Mouse (Mus musculus) heart, embryonic 12.5 days (tissue): Measurements from ENCODE around the gene Emc4. TPM values are rescaled to one million over a fixed set of nuclear protein-coding genes. Genes with fewer than 3 reads are reported as not detected.

Source experiments
- ATAC-seq: fragments of 200-750 bp; cut with Nextera tagmentation; 2 replicates; pipeline ENCODE4 v1.8.0; 2017; ENCODE audit warnings: moderate TSS enrichment, moderate library complexity; ENCODE audit not compliant: insufficient number of reproducible peaks, low FRiP score
- H3K27ac ChIP-seq: fragments of 300-500 bp; sonication (generic); 2 replicates; pipeline ENCODE4 v1.5.1; 2016; ENCODE audit warnings: mild to moderate bottlenecking, moderate library complexity; ENCODE audit not compliant: poor library complexity, severe bottlenecking
- H3K27me3 ChIP-seq: fragments of 300-500 bp; sonication (generic); replicated peaks from 2 replicates; pipeline ENCODE4 v1.6.1; 2016; ENCODE audit warnings: mild to moderate bottlenecking, moderate library complexity
- H3K36me3 ChIP-seq: fragments of 300-500 bp; sonication (generic); 2 replicates; pipeline ENCODE4 v1.6.1; 2016; ENCODE audit warnings: mild to moderate bottlenecking, moderate library complexity
- H3K4me1 ChIP-seq: fragments of 300-500 bp; sonication (generic); replicated peaks from 2 replicates; pipeline ENCODE4 v1.6.1; 2016; ENCODE audit warnings: mild to moderate bottlenecking
- H3K4me2 ChIP-seq: fragments of 300-500 bp; sonication (generic); 2 replicates; pipeline ENCODE4 v1.6.1; 2016; ENCODE audit warnings: mild to moderate bottlenecking, moderate library complexity
- H3K4me3 ChIP-seq: fragments of 300-500 bp; sonication (generic); 2 replicates; pipeline ENCODE4 v1.5.1; 2016; ENCODE audit warnings: mild to moderate bottlenecking
- H3K9ac ChIP-seq: fragments of 300-500 bp; sonication (generic); 2 replicates; pipeline ENCODE4 v1.6.1; 2016; ENCODE audit warnings: mild to moderate bottlenecking, moderate library complexity
- H3K9me3 ChIP-seq: fragments of 300-500 bp; sonication (generic); replicated peaks from 2 replicates; pipeline ENCODE4 v1.6.1; 2016; ENCODE audit warnings: mild to moderate bottlenecking, moderate library complexity
- WGBS: fragments of 180-500 bp; shearing (Covaris S2); methylation state at CpG from one replicate; pipeline ENCODE4 v1.1.7; 2016; 5-methylcytosine and 5-hydroxymethylcytosine counted together
- polyA plus RNA-seq: library from polyadenylated mRNA; unstranded; fragments of >200 nt; fragmentation: Nextera tagmentation; extraction: Ambion mirVana; gene quantifications from 2 replicates; pipeline ENCODE4 v1.2.1, GENCODE M21; 2016

Emc4 gene
- 86.2 and 91.4 TPM in 2 replicates for polyA plus RNA-seq

DNA sequence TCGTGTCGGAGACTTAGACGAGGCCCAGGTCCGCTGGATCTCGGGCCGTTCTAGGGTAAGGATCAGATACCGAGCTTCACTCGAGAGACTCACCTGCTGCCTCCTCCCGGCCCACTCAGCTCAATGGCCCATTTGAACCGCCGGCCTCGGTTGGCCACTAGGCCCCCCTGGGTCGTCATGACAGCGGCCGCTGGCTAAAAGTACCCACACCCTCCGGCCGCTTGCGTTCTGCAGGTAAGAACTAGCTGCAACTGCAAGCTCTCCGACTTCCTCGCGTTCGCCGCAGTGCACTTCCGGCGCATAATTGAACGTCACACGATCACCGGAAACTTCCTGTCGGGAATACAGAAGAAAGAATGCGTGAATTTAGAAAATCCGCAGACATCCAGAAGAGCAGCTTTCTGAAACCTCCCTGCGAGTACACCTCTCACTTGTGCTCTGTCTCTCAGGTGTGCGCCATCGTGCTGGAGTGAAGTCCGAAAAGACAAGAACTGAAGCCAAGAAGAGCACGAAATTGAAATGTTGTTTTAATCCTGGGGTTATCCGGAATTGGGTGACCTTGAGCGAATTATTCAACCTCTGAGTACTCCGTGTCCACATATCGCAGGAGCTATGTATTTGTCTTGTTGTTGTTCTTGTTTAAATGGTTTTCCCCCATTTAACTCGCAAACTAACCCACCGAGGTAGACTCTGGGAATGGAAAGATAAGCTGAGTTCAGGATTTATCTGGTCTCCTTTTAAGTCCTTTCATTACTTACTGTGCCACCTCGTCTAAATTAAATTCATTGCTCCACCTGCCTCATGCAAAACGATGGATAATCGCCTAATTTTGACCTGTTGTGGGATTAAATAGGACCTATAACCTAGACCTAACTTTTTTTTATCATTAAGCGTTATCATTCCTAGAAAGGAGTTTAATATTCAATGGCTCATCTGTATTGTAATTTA, at the start of gene Emc4:
TSS of gene Emc4 (minus strand) at position 302 of the 948 bp plus-strand sequence.
- Histone ChIP-seq H3K4me2 (peak within 1 kb of the TSS; percentile 88), H3K4me1 (peaks cover 9% of the 10 kb centered on the region; the same call in 1 of the 2 replicates), H3K27me3 (no peaks in the 10 kb centered on the region), H3K9ac (peak within 1 kb of the TSS; percentile 75), H3K9me3 (no peaks in the 10 kb centered on the region), H3K27ac (peak within 1 kb of the TSS; percentile 81), H3K4me3 (peak within 1 kb of the TSS; percentile 74), H3K36me3 (peaks cover 21% of the 10 kb centered on the region)
- WGBS = 2% methylated on average over 46 of the region's 46 CpGs
- peak; percentile 77 for ATAC-seq

DNA sequence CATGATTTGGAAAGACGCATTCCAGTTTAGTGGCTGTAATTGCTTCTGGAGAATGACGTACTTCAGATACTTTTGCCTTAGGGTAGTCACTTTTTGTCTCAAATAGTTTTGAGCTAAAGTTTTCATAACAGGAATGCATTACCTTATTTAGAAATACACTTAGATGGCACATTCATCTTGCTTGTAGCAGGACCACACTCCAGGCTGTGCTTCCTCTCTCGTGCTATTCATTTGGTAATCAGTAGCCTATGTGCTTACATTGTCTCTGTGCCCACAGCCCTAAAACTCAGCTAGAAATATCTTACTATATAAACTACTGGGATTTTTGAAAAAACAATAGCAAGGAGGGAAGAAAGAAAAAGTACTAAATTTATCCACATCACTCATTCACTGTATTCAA, 39.2 kb upstream of the Emc4 start:
- no peaks in the 10 kb centered on the region for H3K4me1 ChIP-seq

DNA sequence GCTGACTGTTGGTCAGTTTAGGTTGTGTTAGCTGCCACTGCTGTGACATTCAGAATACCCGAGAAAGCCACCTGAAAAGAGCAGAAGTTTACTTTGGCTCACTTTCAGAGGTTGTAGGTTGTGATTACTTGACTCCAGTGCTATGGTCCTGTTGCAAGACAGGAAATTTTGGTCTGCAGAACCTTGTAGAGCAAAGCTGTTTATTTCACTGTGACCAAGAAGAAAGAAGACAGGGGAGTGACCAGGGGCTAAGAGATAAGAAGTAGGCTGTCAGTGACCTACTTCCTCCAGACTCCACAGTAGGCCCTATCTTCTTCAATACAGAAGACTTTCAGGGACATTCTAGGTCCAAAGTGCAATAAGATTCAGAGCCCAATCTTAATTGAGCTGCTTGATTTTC, 28.8 kb upstream of the Emc4 start:
- WGBS = 38% methylated on average over 1 of the region's 1 CpGs
- H3K4me1 ChIP-seq = peaks cover 4% of the 10 kb centered on the region
- H3K27me3 ChIP-seq = no peaks in the 10 kb centered on the region
- H3K4me2 ChIP-seq = no peak overlapping the region
- no peaks in the 10 kb centered on the region for H3K9me3 ChIP-seq
- ATAC-seq = peak; percentile 45; the same call in 1 of the 2 replicates
- 0 out of 2 replicates have a peak, but pooled peaks cover 3% of the 10 kb centered on the region for H3K36me3 ChIP-seq
- no peak overlapping the region for H3K4me3 ChIP-seq
- no peak overlapping the region for H3K27ac ChIP-seq
- no peak overlapping the region for H3K9ac ChIP-seq

More for the DNA sequence above, 39.2 kb upstream of the Emc4 start:
- Histone ChIP-seq H3K27me3 (no peaks in the 10 kb centered on the region), H3K36me3 (peaks cover 28% of the 10 kb centered on the region), H3K27ac (no peak overlapping the region), H3K4me3 (no peak overlapping the region), H3K4me2 (no peak overlapping the region), H3K9ac (no peak overlapping the region), H3K9me3 (no peaks in the 10 kb centered on the region)
- WGBS = 76% methylated on average over 3 of the region's 3 CpGs
- no peak for ATAC-seq

DNA sequence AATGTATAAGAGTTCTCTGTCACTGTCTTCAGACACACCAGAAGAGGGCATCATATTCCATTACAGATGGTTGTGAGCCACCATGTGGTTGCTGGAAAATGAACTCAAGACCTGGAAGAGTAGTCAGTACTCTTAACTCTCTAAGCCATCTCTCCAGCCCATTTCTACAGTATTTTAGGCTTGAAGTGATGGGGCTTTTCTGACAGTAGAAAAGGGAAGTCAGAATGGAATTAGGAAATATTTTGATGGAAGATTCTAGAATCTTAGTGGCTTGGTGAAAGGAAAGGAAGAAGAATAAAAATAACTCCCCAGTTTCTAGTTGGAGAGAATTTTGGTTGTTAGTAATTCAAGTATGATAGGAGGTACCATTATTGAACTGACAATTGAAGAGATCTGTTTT, 26.1 kb upstream of the Emc4 start:
- no peak for ATAC-seq
- H3K4me2 ChIP-seq = no peak overlapping the region
- H3K36me3 ChIP-seq = 0 out of 2 replicates have a peak, but pooled peaks cover 3% of the 10 kb centered on the region
- no peaks in the 10 kb centered on the region for H3K27me3 ChIP-seq
- H3K9me3 ChIP-seq = no peaks in the 10 kb centered on the region
- no peak overlapping the region for H3K27ac ChIP-seq
- no peak overlapping the region for H3K9ac ChIP-seq
- H3K4me1 ChIP-seq = peaks cover 19% of the 10 kb centered on the region
- no peak overlapping the region for H3K4me3 ChIP-seq

DNA sequence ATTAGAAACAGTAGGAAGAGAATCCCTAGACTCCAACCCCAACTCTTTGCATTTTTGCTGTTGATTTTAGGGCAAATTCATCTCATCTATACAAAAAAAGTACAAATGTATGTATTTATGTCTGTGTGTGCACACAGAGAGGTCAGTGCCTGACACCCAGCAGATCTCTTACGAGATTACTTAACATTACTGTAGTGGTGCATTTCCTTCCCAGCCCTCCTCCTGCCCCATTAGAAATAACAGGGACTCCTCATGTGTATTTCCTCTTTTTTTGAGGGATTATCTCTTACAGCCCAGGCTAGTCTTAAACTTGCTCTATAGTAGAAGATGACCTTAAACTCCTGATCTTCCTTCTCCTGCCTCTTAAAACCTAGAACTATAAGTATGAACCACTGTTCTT, 24.9 kb upstream of the Emc4 start:
- Histone ChIP-seq H3K9ac (no peak overlapping the region), H3K4me3 (no peak overlapping the region), H3K27ac (no peak overlapping the region), H3K36me3 (0 out of 2 replicates have a peak, but pooled peaks cover 3% of the 10 kb centered on the region), H3K9me3 (no peaks in the 10 kb centered on the region), H3K4me1 (peaks cover 19% of the 10 kb centered on the region), H3K4me2 (no peak overlapping the region), H3K27me3 (no peaks in the 10 kb centered on the region)
- WGBS = 97% methylated on average over 1 of the region's 1 CpGs
- ATAC-seq = no peak

DNA sequence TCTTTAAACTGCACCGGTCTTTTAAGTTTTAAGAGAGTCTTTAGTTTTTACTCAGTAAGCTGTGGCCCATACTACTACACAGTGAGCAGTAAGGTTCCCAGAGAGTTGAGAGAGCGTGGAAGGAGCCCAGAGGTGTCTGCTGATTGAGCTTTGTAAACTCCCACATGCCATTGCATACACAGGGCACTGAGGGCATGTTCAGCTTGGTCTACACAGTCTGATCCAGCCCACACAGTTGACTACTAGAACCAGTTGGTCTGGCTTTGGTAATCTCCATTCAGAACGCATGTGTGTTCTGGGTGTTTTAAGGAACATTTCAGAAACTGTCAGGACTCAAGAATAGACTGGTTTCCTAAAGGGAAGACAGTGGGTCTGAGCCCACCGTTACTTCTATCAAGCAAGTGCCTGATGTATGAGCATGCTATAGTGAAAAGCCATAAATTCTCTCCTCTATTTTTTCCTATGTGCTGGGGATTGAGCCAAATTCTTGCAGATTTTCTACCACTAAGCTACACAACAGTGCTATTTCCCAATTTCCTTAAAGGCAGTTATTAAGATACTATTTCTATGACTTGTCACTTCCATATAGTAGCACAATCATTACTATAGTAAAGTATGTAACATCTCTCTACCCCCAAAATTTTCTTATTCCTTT, 23.6 kb upstream of the Emc4 start:
- H3K36me3 ChIP-seq = 0 out of 2 replicates have a peak, but pooled peaks cover 3% of the 10 kb centered on the region
- H3K27me3 ChIP-seq = no peaks in the 10 kb centered on the region
- H3K27ac ChIP-seq = no peak overlapping the region
- no peaks in the 10 kb centered on the region for H3K9me3 ChIP-seq
- ATAC-seq = no peak
- no peak overlapping the region for H3K4me2 ChIP-seq
- WGBS = 84% methylated on average over 4 of the region's 4 CpGs
- no peak overlapping the region for H3K4me3 ChIP-seq
- peaks cover 15% of the 10 kb centered on the region for H3K4me1 ChIP-seq
- no peak overlapping the region for H3K9ac ChIP-seq

DNA sequence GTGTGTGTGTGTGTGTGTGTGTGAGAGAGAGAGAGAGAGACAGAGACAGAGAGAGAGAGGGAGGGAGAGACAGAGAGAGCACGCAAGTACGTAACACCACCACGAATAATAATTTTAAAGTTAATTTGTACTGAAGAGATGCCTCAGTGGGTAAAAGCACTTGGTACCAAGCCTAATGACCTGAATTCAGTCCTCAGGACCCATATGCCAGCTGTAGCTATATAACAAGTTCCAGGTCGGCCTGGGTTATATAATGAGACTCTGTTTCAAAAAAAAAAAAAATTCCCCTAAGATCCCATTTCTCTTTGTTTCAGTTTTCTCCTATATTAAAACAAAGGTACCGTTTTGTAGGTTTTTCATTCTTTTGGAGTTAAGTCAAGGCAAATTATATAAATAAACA, 23.0 kb upstream of the Emc4 start:
- ATAC-seq = no peak
- peaks cover 14% of the 10 kb centered on the region; the same call in 1 of the 2 replicates for H3K4me1 ChIP-seq
- no peak overlapping the region for H3K4me2 ChIP-seq
- 0 out of 2 replicates have a peak, but pooled peaks cover 3% of the 10 kb centered on the region for H3K36me3 ChIP-seq
- no peak overlapping the region for H3K9ac ChIP-seq
- no peak overlapping the region for H3K4me3 ChIP-seq
- H3K9me3 ChIP-seq = no peaks in the 10 kb centered on the region
- 91% methylated on average over 5 of the region's 5 CpGs for WGBS
- no peak overlapping the region for H3K27ac ChIP-seq
- no peaks in the 10 kb centered on the region for H3K27me3 ChIP-seq

DNA sequence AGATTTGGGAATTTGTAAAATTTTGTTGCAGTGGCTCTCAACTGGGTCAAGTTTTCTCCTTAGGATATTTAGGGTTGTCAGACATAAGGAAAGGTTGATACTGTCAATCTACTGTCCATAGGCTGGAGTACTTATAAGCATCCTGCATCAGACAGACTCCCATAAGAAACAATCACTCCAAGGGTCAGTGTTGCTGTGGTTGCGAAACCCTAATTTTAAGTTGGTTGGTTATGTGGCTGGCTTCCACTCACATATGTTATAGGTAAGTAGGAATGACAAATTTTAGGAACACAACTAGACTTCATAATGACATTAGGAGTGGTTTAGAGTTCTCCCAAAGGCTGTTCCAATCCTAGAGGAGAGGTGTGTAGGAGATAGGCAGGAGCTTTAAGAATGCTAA, 13.4 kb upstream of the Emc4 start:
- 94% methylated on average over 1 of the region's 1 CpGs for WGBS
- no peaks in the 10 kb centered on the region for H3K36me3 ChIP-seq
- no peaks in the 10 kb centered on the region for H3K9me3 ChIP-seq
- H3K4me3 ChIP-seq = no peak overlapping the region
- H3K27me3 ChIP-seq = no peaks in the 10 kb centered on the region
- H3K4me2 ChIP-seq = no peak overlapping the region
- peaks cover 6% of the 10 kb centered on the region for H3K4me1 ChIP-seq
- no peak overlapping the region for H3K27ac ChIP-seq
- no peak overlapping the region for H3K9ac ChIP-seq
- ATAC-seq = no peak

DNA sequence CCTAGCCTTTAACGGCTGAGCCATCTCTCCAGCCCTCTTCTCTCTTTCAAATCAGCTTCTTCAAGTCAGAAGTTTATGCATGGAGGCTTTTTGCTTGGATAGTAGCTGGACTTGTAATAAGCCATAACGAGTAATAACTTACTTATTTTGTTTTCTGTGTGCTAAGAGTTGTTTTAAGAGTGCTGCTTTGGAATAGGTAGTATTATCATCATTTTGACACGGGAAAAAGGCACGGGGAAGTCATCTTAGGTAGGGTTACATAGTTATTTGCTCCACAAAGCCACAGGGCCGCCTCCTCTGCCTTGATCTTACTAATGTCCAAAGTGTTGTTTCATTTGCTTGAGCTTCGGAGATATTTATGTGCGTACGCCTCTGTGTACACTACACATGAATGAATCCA, 12.3 kb upstream of the Emc4 start:
- no peak for ATAC-seq
- Histone ChIP-seq H3K27ac (no peak overlapping the region), H3K27me3 (no peaks in the 10 kb centered on the region), H3K4me1 (peaks cover 6% of the 10 kb centered on the region), H3K9me3 (no peaks in the 10 kb centered on the region), H3K4me3 (peak overlapping the region; percentile 85), H3K4me2 (peak overlapping the region; percentile 75), H3K36me3 (no peaks in the 10 kb centered on the region), H3K9ac (peak overlapping the region; percentile 95)
- 47% methylated on average over 8 of the region's 8 CpGs for WGBS

DNA sequence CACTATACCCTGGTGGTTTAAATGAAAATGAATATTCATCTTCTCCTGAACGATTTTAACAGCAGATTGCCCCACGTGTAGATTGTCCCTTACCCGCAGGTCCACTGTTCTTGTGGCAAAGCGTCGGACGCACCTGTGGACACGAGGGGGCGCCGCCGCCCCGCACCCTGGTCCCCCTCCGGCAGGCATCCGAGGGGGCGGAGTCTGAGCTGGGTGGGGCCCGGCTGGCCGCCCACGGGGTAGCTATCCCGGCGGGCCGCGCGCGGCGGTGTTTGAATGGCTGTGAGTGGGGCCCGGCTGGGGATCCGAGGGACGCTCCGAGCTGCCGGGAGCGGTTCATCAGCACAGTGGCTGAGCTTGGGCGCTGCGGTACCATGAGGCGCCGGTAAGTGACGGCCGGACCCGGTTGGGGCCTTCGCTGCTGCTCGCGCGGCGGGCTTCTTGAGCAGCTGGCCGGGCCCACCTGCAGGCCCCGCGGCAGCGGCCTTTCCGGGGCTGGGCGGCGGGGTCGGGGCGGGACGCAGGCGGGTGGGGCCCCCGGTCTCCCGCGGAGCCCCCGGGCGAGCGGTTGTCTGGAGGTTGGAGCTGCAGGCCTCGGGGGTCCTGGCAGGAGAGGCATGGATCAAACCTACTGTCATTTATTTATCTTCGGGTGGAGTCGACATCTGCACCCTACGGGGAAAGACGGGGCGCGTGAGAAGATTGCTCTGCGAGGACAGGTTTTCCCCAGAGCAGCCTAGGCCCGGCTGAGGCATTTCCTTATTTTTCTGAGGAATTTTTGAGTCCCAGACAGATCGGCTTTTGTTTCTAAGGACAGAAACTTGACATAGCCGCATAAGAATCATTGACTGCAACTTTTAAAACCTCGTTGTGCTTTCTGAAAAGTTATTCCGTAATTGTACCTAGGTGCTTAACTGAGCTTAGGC, 11.4 kb upstream of the Emc4 start, which contains the start of gene Katnbl1:
TSS of gene Katnbl1 (plus strand) at position 239 of the 926 bp plus-strand sequence.
- Histone ChIP-seq H3K4me2 (peak within 1 kb of the TSS; percentile 75), H3K9ac (peak within 1 kb of the TSS; percentile 95), H3K4me3 (peak within 1 kb of the TSS; percentile 85), H3K27ac (peak within 1 kb of the TSS; percentile 85), H3K27me3 (no peaks in the 10 kb centered on the region), H3K4me1 (peaks cover 6% of the 10 kb centered on the region), H3K36me3 (no peaks in the 10 kb centered on the region), H3K9me3 (no peaks in the 10 kb centered on the region)
- WGBS = under 1% methylated on average over 70 of the region's 72 CpGs
- peak; percentile 99 for ATAC-seq
